Mouse (Mus musculus) brain, embryonic 14.5 days (tissue): ENCODE results near the gene Gja4. TPM values are rescaled to one million over a fixed set of nuclear protein-coding genes. Genes with fewer than 3 reads are reported as not detected.

ENCODE experiments used
- DNase-seq: peaks from one replicate; pipeline ENCODE4 v3.0.0-alpha.2; 2011; ENCODE audit warnings: low read depth
- CTCF ChIP-seq: fragments of 200-500 bp; IDR thresholded peaks from 2 replicates; pipeline ENCODE4 v1.5.1; 2012; ENCODE audit warnings: inconsistent platforms, mild to moderate bottlenecking, moderate library complexity, borderline replicate concordance; ENCODE audit not compliant: insufficient read depth, insufficient read length; ENCODE audit errors: extremely low read depth
- POLR2A ChIP-seq: fragments of 200-500 bp; IDR thresholded peaks from 2 replicates; pipeline ENCODE4 v1.6.1; 2012; ENCODE audit warnings: mild to moderate bottlenecking, inconsistent platforms, borderline replicate concordance; ENCODE audit not compliant: poor library complexity, insufficient read depth, insufficient read length, severe bottlenecking; ENCODE audit errors: extremely low read depth
- polyA plus RNA-seq: library from polyadenylated mRNA; depleted of rRNA; stranded (reverse); fragments of >200 nt; gene quantifications from 2 replicates; pipeline ENCODE4 v1.2.3, GENCODE M21; 2012; rRNA removed

Gja4 gene
- polyA plus RNA-seq, result 28.2 and 29.5 TPM in 2 replicates

DNA sequence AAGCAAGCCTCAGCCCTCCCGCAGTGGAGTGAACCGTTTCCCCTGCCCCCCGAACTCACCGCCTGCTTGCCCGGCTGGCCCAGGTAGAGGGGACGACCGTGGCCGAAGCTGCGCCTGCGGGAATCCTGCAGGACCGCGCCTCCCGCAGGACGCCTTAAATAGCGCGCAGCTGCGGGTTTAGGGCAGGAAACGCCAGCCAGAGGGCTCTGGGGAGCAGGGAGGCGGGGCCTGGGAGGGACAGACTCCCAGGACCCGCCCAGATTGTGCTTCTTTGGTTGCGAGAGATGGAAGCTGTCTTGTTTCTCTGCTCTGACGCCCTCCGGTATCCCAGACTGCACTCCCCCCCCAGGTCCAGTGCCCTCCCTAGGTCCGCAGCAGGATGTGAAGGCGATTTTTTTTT, at the start of gene Gja4:
TSS of gene Gja4 (minus strand) at position 179 of the 400 bp plus-strand sequence.
- DNase-seq, result peak; percentile 87
- TF ChIP-seq POLR2A (0 out of 2 replicates have a peak, but pooled peaks have one; percentile 8), CTCF (peak; percentile 24; the same call in 1 of the 2 replicates)

DNA sequence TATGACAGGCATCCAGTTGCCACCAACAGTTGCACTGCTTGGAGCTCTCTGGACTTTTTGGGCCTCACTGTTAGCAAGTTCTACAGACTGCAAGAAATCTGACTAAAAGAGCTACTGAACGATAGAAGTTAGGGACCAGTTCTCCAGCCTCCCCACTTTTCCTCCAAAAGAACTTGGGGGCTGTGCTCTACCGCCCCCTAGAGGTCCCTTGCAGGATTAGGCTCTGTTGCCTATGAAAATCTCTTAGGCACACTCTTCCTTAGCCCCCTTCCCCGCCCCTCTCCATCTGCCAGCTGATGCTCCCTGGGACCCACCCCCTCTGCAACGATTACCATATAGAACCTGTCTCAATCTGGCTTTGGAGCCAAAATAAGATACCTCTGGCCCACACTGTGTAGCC, 49.5 kb upstream of the Gja4 start:
- TF ChIP-seq CTCF (peak; percentile 46; the same call in 1 of the 2 replicates), POLR2A (no peak)
- no peak for DNase-seq

DNA sequence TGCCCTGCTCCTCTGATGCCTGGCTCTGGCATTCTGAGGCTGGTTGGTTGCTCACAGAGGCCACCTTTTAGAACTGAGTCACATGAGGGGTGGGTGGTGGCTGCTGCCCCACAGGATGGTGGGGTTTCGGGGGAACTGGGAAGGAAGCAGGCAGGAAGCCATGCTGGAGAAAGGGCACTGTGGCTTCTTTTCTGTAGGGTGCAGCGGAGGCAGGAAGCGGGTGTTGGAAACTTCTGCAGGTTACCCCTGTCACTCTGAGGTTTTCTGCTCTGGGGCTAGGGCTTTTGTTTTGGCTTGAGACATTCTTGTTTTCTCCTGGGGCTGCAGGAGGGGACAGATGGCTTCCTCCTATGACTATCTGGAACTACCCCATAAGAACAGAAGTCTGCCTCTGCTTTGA, 48.7 kb upstream of the Gja4 start:
- no peak for TF ChIP-seq POLR2A
- no peak for TF ChIP-seq CTCF
- no peak for DNase-seq

DNA sequence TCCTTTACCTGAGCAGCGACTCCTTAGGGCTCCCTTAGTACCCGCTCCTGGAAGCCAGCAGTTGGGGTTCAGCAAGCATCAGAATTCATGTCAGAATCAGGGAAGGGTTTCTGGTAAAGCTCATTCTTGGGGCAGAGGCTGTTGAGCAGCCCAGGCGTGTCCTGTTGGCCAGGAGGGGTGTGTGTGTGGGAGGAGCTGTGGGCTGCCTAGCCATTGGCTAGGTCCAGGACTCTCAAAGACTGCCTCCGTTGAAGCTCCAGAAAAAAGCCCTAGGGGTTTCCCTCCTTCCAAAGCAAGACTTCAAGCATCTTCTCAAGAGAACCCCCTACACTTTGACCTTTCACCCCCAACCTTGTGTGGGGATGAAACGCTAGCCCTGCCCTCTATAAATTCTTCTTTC, 44.2 kb upstream of the Gja4 start, which contains the start of gene Gjb5:
TSS of gene Gjb5 (minus strand) at position 164 of the 400 bp plus-strand sequence.
- TF ChIP-seq CTCF (no peak), POLR2A (no peak)
- DNase-seq, result no peak

DNA sequence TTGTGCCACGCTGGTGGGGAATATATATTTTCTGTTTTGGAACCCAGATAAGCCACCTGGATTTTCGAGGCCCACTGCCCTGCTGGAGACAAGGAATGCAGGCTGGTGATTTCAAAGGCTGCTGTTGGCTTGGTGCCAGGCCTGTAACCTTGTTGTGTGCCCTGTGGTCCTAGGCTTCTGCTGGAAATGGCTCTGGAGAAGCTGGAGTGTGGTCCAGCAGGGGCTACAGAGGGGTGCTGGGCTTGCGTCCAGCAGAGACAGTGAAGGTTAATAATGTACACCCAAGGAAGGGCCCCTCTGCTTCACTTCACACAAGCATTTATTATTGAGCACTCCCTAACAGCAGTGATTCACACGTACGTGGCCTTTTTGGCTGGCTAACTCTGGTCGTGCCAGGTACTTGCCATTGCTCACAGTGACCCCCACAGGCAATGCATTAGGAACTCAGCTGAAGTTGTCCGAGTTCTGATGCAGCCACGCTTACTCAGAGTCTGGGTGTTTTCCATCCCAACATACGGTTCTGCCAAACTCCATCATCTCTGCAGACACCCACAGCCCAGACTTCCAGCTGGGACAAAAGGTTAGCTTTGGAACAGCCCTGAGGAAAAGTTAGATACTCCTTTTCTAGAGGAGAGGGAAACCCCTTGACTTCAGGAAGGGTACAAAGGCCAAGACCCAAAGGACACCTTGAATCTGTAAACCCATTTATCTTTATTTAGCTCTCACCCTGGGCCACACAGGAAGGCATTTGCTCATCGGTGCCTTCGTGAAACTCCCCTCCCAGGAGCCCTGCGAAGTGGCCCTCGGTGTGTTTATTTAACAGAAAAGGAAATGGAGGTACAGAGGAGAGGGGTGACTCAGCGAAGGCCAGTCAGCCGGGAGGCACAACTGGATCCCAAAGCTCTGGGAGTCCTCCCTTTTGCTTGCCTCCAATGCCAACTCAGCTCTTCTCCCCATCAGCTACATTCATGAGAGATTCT, 41.0 kb upstream of the Gja4 start:
- no peak for TF ChIP-seq POLR2A
- no peak for TF ChIP-seq CTCF
- DNase-seq, result peak; percentile 12

DNA sequence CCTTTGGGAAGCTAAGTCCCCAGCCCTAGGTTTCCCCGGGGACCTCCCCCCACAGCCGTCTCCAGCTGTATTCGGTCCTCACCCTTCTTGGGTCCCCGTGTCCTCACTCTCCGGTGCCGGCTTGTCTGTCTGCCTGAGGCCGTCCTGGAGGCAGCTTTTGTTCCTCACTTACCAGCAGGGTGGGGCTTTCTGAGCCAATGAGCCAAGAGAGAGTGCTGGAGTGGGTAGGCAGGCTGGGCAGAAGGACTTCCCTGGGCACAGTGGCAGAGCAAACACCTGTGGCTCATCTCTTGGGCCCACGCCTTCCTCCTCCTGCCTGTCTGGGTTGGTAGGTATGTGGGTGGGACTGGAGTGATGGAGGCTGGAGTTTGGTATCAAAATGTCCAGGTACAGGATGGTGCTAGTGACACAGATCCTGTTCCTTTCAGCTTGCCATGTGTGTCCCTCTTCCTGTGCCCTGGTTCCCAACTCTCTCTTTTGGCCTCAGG, 40.2 kb upstream of the Gja4 start, which contains the start of gene Gjb4:
TSS of gene Gjb4 (minus strand) at position 131 of the 488 bp plus-strand sequence.
- no peak for DNase-seq
- TF ChIP-seq CTCF, result no peak
- no peak for TF ChIP-seq POLR2A

DNA sequence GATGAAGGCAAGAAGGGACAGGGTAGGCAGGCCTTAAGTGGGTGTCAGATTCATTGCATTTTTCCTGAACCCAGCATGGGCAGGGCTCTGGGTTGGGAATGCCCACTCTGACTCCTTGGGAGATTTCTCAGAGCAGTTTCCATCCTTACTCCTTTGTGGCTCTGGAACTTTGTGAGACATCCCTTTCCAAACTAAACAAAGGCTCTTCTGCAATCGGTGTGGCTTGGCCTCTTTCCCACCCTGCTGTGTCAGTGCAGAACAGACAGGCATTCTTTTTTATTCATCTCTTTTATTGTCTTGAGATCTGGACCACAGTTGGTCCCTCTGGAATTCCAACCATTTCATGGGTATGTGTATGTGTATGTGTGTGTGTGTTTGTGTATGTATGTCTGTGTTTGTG, 38.8 kb upstream of the Gja4 start:
- TF ChIP-seq CTCF (no peak), POLR2A (no peak)
- DNase-seq, result peak; percentile 28

DNA sequence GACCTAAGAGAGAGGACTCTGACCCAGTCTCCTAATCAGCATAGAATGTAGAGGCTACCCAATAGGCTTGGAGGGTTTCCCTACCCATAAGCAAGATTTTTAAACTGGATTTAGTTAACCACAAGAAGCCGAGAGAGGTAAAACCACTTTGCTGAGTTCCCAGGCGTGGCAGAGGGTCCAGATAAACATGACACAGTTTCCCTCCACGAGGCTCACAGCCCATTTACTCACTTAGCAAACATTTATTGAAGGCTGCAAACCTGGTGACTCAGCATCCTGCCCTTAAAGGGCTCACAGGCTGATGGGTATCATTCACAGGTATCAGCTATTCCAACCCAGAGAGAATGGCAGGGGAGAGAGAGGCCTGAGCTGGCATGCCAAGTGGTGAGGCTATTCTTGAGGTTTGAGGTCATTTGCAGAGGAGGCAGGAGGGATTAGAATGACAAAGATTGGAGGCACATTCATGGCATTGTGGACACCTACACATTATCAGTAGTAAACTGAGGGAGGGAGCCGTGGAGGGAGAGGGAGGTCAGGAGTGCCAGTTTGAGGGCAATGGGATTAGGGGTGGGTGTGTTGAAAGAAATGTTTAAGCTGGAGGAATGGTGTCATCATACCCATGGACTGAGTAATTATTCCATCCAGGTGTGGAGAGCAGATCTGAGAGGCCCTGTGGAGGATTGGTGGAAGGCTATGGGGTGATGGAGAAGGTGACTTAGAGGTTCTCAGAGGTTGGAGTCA, 35.9 kb upstream of the Gja4 start:
- TF ChIP-seq CTCF (no peak), POLR2A (no peak)
- no peak for DNase-seq

DNA sequence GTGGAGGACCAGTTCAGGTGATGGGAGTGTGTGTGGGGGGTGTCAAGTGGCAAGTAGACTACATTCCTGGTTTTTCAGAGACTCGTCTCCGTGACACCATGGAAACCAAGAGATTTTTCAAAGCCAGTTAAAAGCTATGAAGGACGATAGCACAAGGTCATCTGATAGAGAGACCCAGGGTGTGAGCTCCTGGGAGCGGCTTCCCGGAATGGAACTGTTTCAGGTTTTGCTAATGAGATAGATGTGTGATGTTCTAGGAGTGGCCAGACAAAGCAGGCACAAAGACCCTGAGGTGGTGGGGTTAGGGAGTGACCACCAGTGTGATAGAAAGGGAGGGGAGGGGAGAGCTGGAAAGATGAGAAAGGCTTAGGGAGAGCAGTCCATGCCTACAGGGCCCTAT, 31.2 kb upstream of the Gja4 start:
- no peak for DNase-seq
- no peak for TF ChIP-seq POLR2A
- TF ChIP-seq CTCF, result no peak

DNA sequence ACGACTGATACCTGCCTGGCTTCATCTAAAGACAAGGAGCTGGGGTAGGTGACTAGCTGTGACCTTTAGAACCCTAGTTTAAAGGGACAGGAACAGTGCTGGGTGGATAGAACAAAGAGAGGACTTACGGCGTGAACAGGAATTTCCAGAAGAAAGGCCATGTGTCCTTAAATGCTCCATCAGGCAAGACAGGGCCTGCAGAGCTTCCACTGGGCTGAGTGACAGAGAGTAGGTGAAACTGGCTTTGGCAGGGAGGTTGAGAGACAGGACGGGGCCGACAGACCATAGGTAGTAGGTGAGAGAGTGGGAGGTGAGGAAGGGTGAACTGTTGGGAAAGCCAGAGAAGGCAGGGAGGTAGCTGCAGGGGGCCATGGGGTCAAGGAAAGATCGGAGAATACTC, 27.5 kb upstream of the Gja4 start:
- DNase-seq, result no peak
- TF ChIP-seq CTCF (no peak), POLR2A (no peak)

DNA sequence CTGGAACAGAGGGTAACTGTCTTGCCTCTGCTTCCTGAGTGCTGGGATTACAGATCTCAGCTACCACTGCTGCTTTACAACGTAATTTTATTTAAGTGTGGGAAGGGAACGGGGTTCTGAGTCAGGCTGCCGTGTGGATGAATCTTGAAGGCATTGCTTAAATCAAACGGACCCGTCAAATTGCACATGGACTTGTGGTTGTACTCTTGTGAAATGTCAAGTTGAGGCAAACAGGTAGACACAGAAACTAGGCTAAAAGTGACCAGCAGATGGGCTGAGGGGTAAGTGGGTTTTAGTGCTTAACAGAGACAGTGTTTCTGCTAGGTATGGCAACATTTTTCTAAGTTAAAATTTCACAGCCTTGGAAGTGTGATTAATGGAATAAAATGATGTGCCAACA, 23.8 kb upstream of the Gja4 start:
- TF ChIP-seq CTCF (no peak), POLR2A (no peak)
- no peak for DNase-seq

DNA sequence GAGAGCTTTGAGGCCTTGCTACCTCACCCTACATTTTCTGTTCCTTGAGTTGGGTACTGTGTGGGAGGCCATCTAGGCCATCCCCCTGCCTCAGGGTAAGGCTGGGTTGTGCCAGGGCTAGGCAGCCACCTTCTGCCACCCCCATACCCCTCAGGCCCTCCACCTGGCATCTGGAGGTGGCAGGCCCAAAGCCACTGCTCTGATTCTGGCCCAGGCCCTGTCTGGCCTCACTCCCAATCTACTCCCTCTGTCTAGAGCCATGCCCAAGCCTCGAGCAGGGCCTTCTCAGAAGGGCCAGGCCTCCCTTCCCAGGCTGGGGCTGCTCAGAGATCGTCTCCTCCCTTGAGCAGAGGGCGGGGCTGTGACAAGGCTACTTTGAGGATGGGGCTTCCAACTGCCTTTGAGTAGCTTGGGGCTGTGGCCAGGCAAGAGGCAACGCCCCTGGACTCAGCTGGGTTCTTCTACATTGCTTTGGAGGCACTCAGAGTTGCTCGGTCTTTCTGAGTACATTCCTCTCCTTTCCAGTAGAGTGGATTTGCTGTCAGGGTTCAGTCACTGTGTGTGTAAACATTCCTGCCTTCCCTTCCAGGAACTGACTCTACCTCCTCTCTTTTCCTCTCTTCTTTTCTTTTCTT, 21.1 kb upstream of the Gja4 start:
- TF ChIP-seq CTCF (no peak), POLR2A (no peak)
- no peak for DNase-seq
